Mouse (Mus musculus): Measurements from ENCODE around the gene Dennd4b. TPM values are rescaled to one million over a fixed set of nuclear protein-coding genes. Genes with fewer than 3 reads are reported as not detected.

The Dennd4b gene
- not detected in 2 replicates for polyA plus RNA-seq (2012; ENCODE audit: insufficient read depth, insufficient read length, low replicate concordance, missing spikeins)

GRCm38 (mm10) chr3:90265034-90265931, at the start of gene Dennd4b:
TSS of gene Dennd4b (plus strand) at chr3:90265185.
- under 1% methylated on average over 63 of the region's 87 CpGs for WGBS
- H3K27ac ChIP-seq (ENCODE audit: insufficient read depth, low read depth, low read length) = peak within 1 kb of the TSS; percentile 81
- TF ChIP-seq CTCF (IDR thresholded peaks at IDR 0.05; ENCODE audit: insufficient read depth, low read depth, low read length) (peak; percentile 94), POLR2A (IDR thresholded peaks at IDR 0.05; ENCODE audit: insufficient read depth, low read depth, low read length) (no peak; the same call in 1 of the 2 replicates)

GRCm38 (mm10) chr3:90215825-90216380, 49.1 kb upstream of the Dennd4b start:
- TF ChIP-seq POLR2A (IDR thresholded peaks at IDR 0.05; ENCODE audit: insufficient read depth, low read depth, low read length) = no peak
- H3K4me3 ChIP-seq (ENCODE audit: insufficient read depth, low read depth, low read length) = no peak overlapping the region
- peaks cover 7% of the 10 kb centered on the region; the same call in 1 of the 2 replicates for H3K4me1 ChIP-seq (ENCODE audit: control insufficient read depth, insufficient read depth, low read length)
- H3K27ac ChIP-seq (ENCODE audit: insufficient read depth, low read depth, low read length) = no peak overlapping the region
- WGBS = 35% methylated on average over 1 of the region's 1 CpGs

More at GRCm38 (mm10) chr3:90265034-90265931, at the start of gene Dennd4b:
- Histone ChIP-seq H3K4me1 (ENCODE audit: control insufficient read depth, insufficient read depth, low read length) (peaks cover 11% of the 10 kb centered on the region), H3K4me3 (ENCODE audit: insufficient read depth, low read depth, low read length) (peak within 1 kb of the TSS; percentile 72)

GRCm38 (mm10) chr3:90220088-90220487, 44.9 kb upstream of the Dennd4b start:
- TF ChIP-seq POLR2A (IDR thresholded peaks at IDR 0.05; ENCODE audit: insufficient read depth, low read depth, low read length) = no peak
- TF ChIP-seq CTCF (IDR thresholded peaks at IDR 0.05; ENCODE audit: insufficient read depth, low read depth, low read length) = no peak
- WGBS = 9% methylated on average over 6 of the region's 6 CpGs
- no peak overlapping the region for H3K27ac ChIP-seq (ENCODE audit: insufficient read depth, low read depth, low read length)
- peaks cover 4% of the 10 kb centered on the region; the same call in 1 of the 2 replicates for H3K4me1 ChIP-seq (ENCODE audit: control insufficient read depth, insufficient read depth, low read length)
- H3K4me3 ChIP-seq (ENCODE audit: insufficient read depth, low read depth, low read length) = no peak overlapping the region

GRCm38 (mm10) chr3:90220531-90220951, 44.4 kb upstream of the Dennd4b start:
- Histone ChIP-seq H3K4me3 (ENCODE audit: insufficient read depth, low read depth, low read length) (peak overlapping the region; percentile 34), H3K4me1 (ENCODE audit: control insufficient read depth, insufficient read depth, low read length) (peaks cover 4% of the 10 kb centered on the region; the same call in 1 of the 2 replicates), H3K27ac (ENCODE audit: insufficient read depth, low read depth, low read length) (no peak overlapping the region)
- 0% methylated on average over 19 of the region's 20 CpGs for WGBS
- no peak for TF ChIP-seq CTCF (IDR thresholded peaks at IDR 0.05; ENCODE audit: insufficient read depth, low read depth, low read length)
- TF ChIP-seq POLR2A (IDR thresholded peaks at IDR 0.05; ENCODE audit: insufficient read depth, low read depth, low read length) = no peak

- no peak for TF ChIP-seq POLR2A (IDR thresholded peaks at IDR 0.05; ENCODE audit: insufficient read depth, low read depth, low read length)
- no peak for TF ChIP-seq CTCF (IDR thresholded peaks at IDR 0.05; ENCODE audit: insufficient read depth, low read depth, low read length)
- Histone ChIP-seq H3K4me3 (ENCODE audit: insufficient read depth, low read depth, low read length) (no peak overlapping the region), H3K4me1 (ENCODE audit: control insufficient read depth, insufficient read depth, low read length) (peaks cover 4% of the 10 kb centered on the region; the same call in 1 of the 2 replicates), H3K27ac (ENCODE audit: insufficient read depth, low read depth, low read length) (no peak overlapping the region)
- 24% methylated on average over 5 of the region's 5 CpGs for WGBS
Observed at GRCm38 (mm10) chr3:90221123-90221522, 43.9 kb upstream of the Dennd4b start.

- H3K27ac ChIP-seq (ENCODE audit: insufficient read depth, low read depth, low read length) = no peak overlapping the region
- H3K4me1 ChIP-seq (ENCODE audit: control insufficient read depth, insufficient read depth, low read length) = peaks cover 4% of the 10 kb centered on the region; the same call in 1 of the 2 replicates
- 83% methylated on average over 4 of the region's 4 CpGs for WGBS
- TF ChIP-seq CTCF (IDR thresholded peaks at IDR 0.05; ENCODE audit: insufficient read depth, low read depth, low read length) (no peak), POLR2A (IDR thresholded peaks at IDR 0.05; ENCODE audit: insufficient read depth, low read depth, low read length) (no peak)
- no peak overlapping the region for H3K4me3 ChIP-seq (ENCODE audit: insufficient read depth, low read depth, low read length)
Observed at GRCm38 (mm10) chr3:90222455-90222854, 42.5 kb upstream of the Dennd4b start.

GRCm38 (mm10) chr3:90222941-90223340, 42.0 kb upstream of the Dennd4b start:
- TF ChIP-seq POLR2A (IDR thresholded peaks at IDR 0.05; ENCODE audit: insufficient read depth, low read depth, low read length) (no peak), CTCF (IDR thresholded peaks at IDR 0.05; ENCODE audit: insufficient read depth, low read depth, low read length) (no peak)
- WGBS = 90% methylated on average over 3 of the region's 3 CpGs
- Histone ChIP-seq H3K27ac (ENCODE audit: insufficient read depth, low read depth, low read length) (no peak overlapping the region), H3K4me3 (ENCODE audit: insufficient read depth, low read depth, low read length) (no peak overlapping the region), H3K4me1 (ENCODE audit: control insufficient read depth, insufficient read depth, low read length) (peaks cover 4% of the 10 kb centered on the region; the same call in 1 of the 2 replicates)

- H3K4me1 ChIP-seq (ENCODE audit: control insufficient read depth, insufficient read depth, low read length) = peaks cover 4% of the 10 kb centered on the region; the same call in 1 of the 2 replicates
- TF ChIP-seq CTCF (IDR thresholded peaks at IDR 0.05; ENCODE audit: insufficient read depth, low read depth, low read length) (no peak), POLR2A (IDR thresholded peaks at IDR 0.05; ENCODE audit: insufficient read depth, low read depth, low read length) (no peak)
- 79% methylated on average over 10 of the region's 10 CpGs for WGBS
- H3K27ac ChIP-seq (ENCODE audit: insufficient read depth, low read depth, low read length) = no peak overlapping the region
- no peak overlapping the region for H3K4me3 ChIP-seq (ENCODE audit: insufficient read depth, low read depth, low read length)
Observed at GRCm38 (mm10) chr3:90224331-90224730, 40.7 kb upstream of the Dennd4b start.

GRCm38 (mm10) chr3:90231075-90231474, 33.9 kb upstream of the Dennd4b start:
- Histone ChIP-seq H3K27ac (ENCODE audit: insufficient read depth, low read depth, low read length) (no peak overlapping the region), H3K4me1 (ENCODE audit: control insufficient read depth, insufficient read depth, low read length) (peaks cover 4% of the 10 kb centered on the region), H3K4me3 (ENCODE audit: insufficient read depth, low read depth, low read length) (peak overlapping the region; percentile 87)
- no peak for TF ChIP-seq CTCF (IDR thresholded peaks at IDR 0.05; ENCODE audit: insufficient read depth, low read depth, low read length)
- TF ChIP-seq POLR2A (IDR thresholded peaks at IDR 0.05; ENCODE audit: insufficient read depth, low read depth, low read length) = no peak
- WGBS = 12% methylated on average over 8 of the region's 8 CpGs

All from olfactory bulb, adult 2 months (tissue).